Mouse (Mus musculus) c-Kit-positive CD71-positive TER-119-negative erythroid progenitor cells, embryonic 14.5 days (primary cell): Measurements from ENCODE around the gene Etv4.
A peak's percentile ranks its signal among the peaks of the same experiment; 100 is the strongest.

Experiments used
- DNase-seq: peaks from one replicate; pipeline ENCODE4 v3.0.0-alpha.2; 2013; ENCODE audit warnings: low read depth

The Etv4 gene

GRCm38 (mm10) chr11:101785143-101785851 is at the start of gene Etv4:
TSS of gene Etv4 (minus strand) at chr11:101785371.
- peak; percentile 66 for DNase-seq

GRCm38 (mm10) chr11:101832001-101832400 is 46.8 kb upstream of the Etv4 start:
- no peak for DNase-seq

- DNase-seq = no peak
Measured at GRCm38 (mm10) chr11:101830616-101831015, 45.4 kb upstream of the Etv4 start.

GRCm38 (mm10) chr11:101830112-101830511 is 44.9 kb upstream of the Etv4 start:
- no peak for DNase-seq

- no peak for DNase-seq
Measured at GRCm38 (mm10) chr11:101828718-101829117, 43.5 kb upstream of the Etv4 start.

- DNase-seq = no peak
Measured at GRCm38 (mm10) chr11:101823210-101823609, 38.0 kb upstream of the Etv4 start.

GRCm38 (mm10) chr11:101820899-101821298 is 35.7 kb upstream of the Etv4 start:
- no peak for DNase-seq

GRCm38 (mm10) chr11:101819853-101820252 is 34.7 kb upstream of the Etv4 start:
- DNase-seq = no peak

GRCm38 (mm10) chr11:101815103-101816085 is 30.2 kb upstream of the Etv4 start:
- DNase-seq = no peak

- DNase-seq = peak; percentile 54
Measured at GRCm38 (mm10) chr11:101814375-101815102, 29.4 kb upstream of the Etv4 start.

GRCm38 (mm10) chr11:101813259-101813658 is 28.1 kb upstream of the Etv4 start:
- peak; percentile 47 for DNase-seq

GRCm38 (mm10) chr11:101809060-101809828 is 24.1 kb upstream of the Etv4 start:
- DNase-seq = no peak

GRCm38 (mm10) chr11:101807266-101807665 is 22.1 kb upstream of the Etv4 start:
- DNase-seq = no peak

GRCm38 (mm10) chr11:101806741-101807140 is 21.6 kb upstream of the Etv4 start:
- no peak for DNase-seq

GRCm38 (mm10) chr11:101805113-101805704 is 20.0 kb upstream of the Etv4 start:
- no peak for DNase-seq

GRCm38 (mm10) chr11:101801386-101801785 is 16.2 kb upstream of the Etv4 start:
- DNase-seq = no peak

- DNase-seq = no peak
Measured at GRCm38 (mm10) chr11:101798083-101798482, 12.9 kb upstream of the Etv4 start.

GRCm38 (mm10) chr11:101797355-101797754 is 12.2 kb upstream of the Etv4 start:
- no peak for DNase-seq

- no peak for DNase-seq
Measured at GRCm38 (mm10) chr11:101790811-101791526, 5.8 kb upstream of the Etv4 start.

- no peak for DNase-seq
Measured at GRCm38 (mm10) chr11:101787432-101787831, 2.3 kb upstream of the Etv4 start.
